Mouse (Mus musculus) right cerebral cortex, postnatal 10 days (tissue): ENCODE data around the gene Wdr72.
A peak's percentile ranks its signal among the peaks of the same experiment; 100 is the strongest.

Experiments
- DNase-seq, 2 experiments: peaks; one replicate each; pipeline ENCODE4 v3.0.0; 2021; ENCODE audit warnings: low spot score in 2 of 2

Wdr72 gene

GRCm38 (mm10) chr9:74109761-74110460 is at the start of gene Wdr72:
Gene Wdr72 (plus strand): TSS chr9:74110356.
- no peak for DNase-seq

- DNase-seq, result no peak
These were observed 43.9 kb upstream of the Wdr72 start for GRCm38 (mm10) chr9:74066278-74066677.

- no peak for DNase-seq
These were observed 43.4 kb upstream of the Wdr72 start for GRCm38 (mm10) chr9:74066766-74067165.

GRCm38 (mm10) chr9:74075958-74076357 is 34.2 kb upstream of the Wdr72 start:
- DNase-seq, result no peak

- peak in 1 of 2 experiments; percentile 31 for DNase-seq
These were observed 31.7 kb upstream of the Wdr72 start for GRCm38 (mm10) chr9:74078458-74078857.

- DNase-seq, result no peak
These were observed 29.9 kb upstream of the Wdr72 start for GRCm38 (mm10) chr9:74080241-74080640.

GRCm38 (mm10) chr9:74101591-74101990 is 8.6 kb upstream of the Wdr72 start:
- DNase-seq, result no peak

- no peak for DNase-seq
These were observed 7.5 kb upstream of the Wdr72 start for GRCm38 (mm10) chr9:74102615-74103014.

- DNase-seq, result no peak
These were observed 283 bp downstream of the Wdr72 start for GRCm38 (mm10) chr9:74110461-74110816.

- DNase-seq, result no peak
These were observed 2.4 kb downstream of the Wdr72 start for GRCm38 (mm10) chr9:74112526-74112925.

GRCm38 (mm10) chr9:74126222-74126621 is 16.1 kb downstream of the Wdr72 start:
- DNase-seq, result no peak

GRCm38 (mm10) chr9:74134010-74134409 is 23.9 kb downstream of the Wdr72 start:
- no peak for DNase-seq

- DNase-seq, result peak; percentile 59 to 79
These were observed 31.7 kb downstream of the Wdr72 start for GRCm38 (mm10) chr9:74141864-74142263.

GRCm38 (mm10) chr9:74142705-74143104 is 32.5 kb downstream of the Wdr72 start:
- no peak for DNase-seq

- DNase-seq, result no peak
These were observed 35.0 kb downstream of the Wdr72 start for GRCm38 (mm10) chr9:74145203-74145602.

GRCm38 (mm10) chr9:74148306-74148705 is 38.1 kb downstream of the Wdr72 start:
- DNase-seq, result no peak

GRCm38 (mm10) chr9:74160361-74160933 is 50.3 kb downstream of the Wdr72 start:
- DNase-seq, result no peak

GRCm38 (mm10) chr9:74165697-74166096 is 55.5 kb downstream of the Wdr72 start:
- no peak for DNase-seq

- no peak for DNase-seq
These were observed 59.7 kb downstream of the Wdr72 start for GRCm38 (mm10) chr9:74169904-74170303.

- no peak for DNase-seq
These were observed 76.7 kb downstream of the Wdr72 start for GRCm38 (mm10) chr9:74186748-74187400.

- DNase-seq, result no peak
These were observed 77.4 kb downstream of the Wdr72 start for GRCm38 (mm10) chr9:74187401-74188029.

GRCm38 (mm10) chr9:74194898-74195297 is 84.7 kb downstream of the Wdr72 start:
- DNase-seq, result no peak

GRCm38 (mm10) chr9:74228272-74228671 is 118.1 kb downstream of the Wdr72 start:
- DNase-seq, result peak; percentile 22 to 25
